Mouse (Mus musculus): ENCODE measurements around the gene Myrf.

DNA sequence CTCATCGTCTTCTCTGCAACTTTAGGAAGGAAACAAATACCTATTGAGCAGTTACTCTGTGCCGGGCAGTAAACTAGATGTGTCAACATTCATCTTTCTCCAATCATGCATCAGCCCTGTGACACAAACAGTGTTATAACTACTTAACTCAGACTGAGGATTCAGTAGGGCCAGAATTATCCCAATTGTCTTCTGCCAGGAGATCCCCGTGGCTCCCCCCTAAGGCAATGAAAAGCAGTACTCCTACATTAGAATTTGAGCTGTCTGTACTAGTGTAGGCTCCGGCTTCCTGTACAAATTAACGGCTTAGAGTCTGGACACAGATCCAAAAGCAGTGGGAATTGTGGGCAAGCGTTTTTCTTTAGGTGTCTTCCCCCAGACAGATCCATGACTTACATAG, 35.5 kb downstream of the Myrf start:
- TF ChIP-seq POLR2A (IDR thresholded peaks at IDR 0.05; ENCODE audit: extremely low read depth, insufficient read depth, low read length) (no peak), CTCF (IDR thresholded peaks at IDR 0.05; ENCODE audit: low read depth, low read length) (no peak)

Measured in liver, adult 2 months (tissue).